Mouse (Mus musculus) MEL (cell line): ENCODE results near the gene Sorl1. TPM values are rescaled to one million over a fixed set of nuclear protein-coding genes. Genes with fewer than 3 reads are reported as not detected.

ENCODE experiments used
- DNase-seq: peaks from one replicate; pipeline ENCODE4 v3.0.0; 2011; ENCODE audit warnings: low read depth, low spot score
- H3K27ac ChIP-seq: 2 replicates; pipeline ENCODE4 v1.5.1; 2012; ENCODE audit warnings: low read depth, mild to moderate bottlenecking, control low read depth, low read length, moderate library complexity; ENCODE audit not compliant: control insufficient read depth
- H3K27me3 ChIP-seq, 2 experiments: fragments of 150-350 bp in 1 of 2; sonication (generic) in 1 of 2; 2 replicates each; pipeline ENCODE4 v1.6.1; 2012; ENCODE audit warnings: low read length in 2 of 2, mild to moderate bottlenecking in 2 of 2, improper control_type of control experiment in 1 of 2, moderate library complexity in 1 of 2; ENCODE audit not compliant: insufficient read depth in 2 of 2, control insufficient read depth in 1 of 2
- H3K36me3 ChIP-seq, 2 experiments: 2 replicates each; pipeline ENCODE4 v1.6.1; 2012 to 2014; ENCODE audit warnings: low read length in 2 of 2, improper control_type of control experiment in 1 of 2, inconsistent platforms in 1 of 2, mild to moderate bottlenecking in 1 of 2; ENCODE audit not compliant: insufficient read depth in 2 of 2, control insufficient read depth in 1 of 2
- H3K4me1 ChIP-seq, 2 experiments: fragments of 150-350 bp in 1 of 2; sonication (generic) in 1 of 2; 2 replicates each; pipeline ENCODE4 v1.6.1; 2012; ENCODE audit warnings: low read length in 2 of 2, improper control_type of control experiment in 1 of 2, mild to moderate bottlenecking in 1 of 2; ENCODE audit not compliant: insufficient read depth in 2 of 2, control insufficient read depth in 1 of 2
- H3K4me3 ChIP-seq, 2 experiments: fragments of 150-350 bp in 1 of 2; sonication (generic) in 1 of 2; 2 replicates each; pipeline ENCODE4 v1.5.1; 2012; ENCODE audit warnings: low read depth in 2 of 2, low read length in 2 of 2, mild to moderate bottlenecking in 2 of 2, moderate library complexity in 2 of 2, control low read depth in 1 of 2, improper control_type of control experiment in 1 of 2; ENCODE audit not compliant: control insufficient read depth in 1 of 2, insufficient read depth in 1 of 2
- H3K79me2 ChIP-seq: 2 replicates; pipeline ENCODE4 v1.6.1; 2012; ENCODE audit warnings: mild to moderate bottlenecking, low read length, moderate library complexity; ENCODE audit not compliant: control insufficient read depth, poor library complexity, insufficient read depth
- H3K9ac ChIP-seq: 2 replicates; pipeline ENCODE4 v1.6.1; 2012; ENCODE audit warnings: low read depth, mild to moderate bottlenecking, control low read depth, low read length, moderate library complexity; ENCODE audit not compliant: control insufficient read depth, poor library complexity, severe bottlenecking
- H3K9me3 ChIP-seq: fragments of 150-350 bp; sonication (generic); replicated peaks from 2 replicates; pipeline ENCODE4 v1.6.1; 2012; ENCODE audit warnings: mild to moderate bottlenecking, low read length, improper control_type of control experiment, moderate library complexity; ENCODE audit not compliant: insufficient read depth
- BHLHE40 ChIP-seq: IDR thresholded peaks from 2 replicates; pipeline ENCODE4 v1.6.1; 2012; ENCODE audit warnings: low read depth, mild to moderate bottlenecking, inconsistent platforms, low read length, improper control_type of control experiment, borderline replicate concordance
- CHD2 ChIP-seq: IDR thresholded peaks from 2 replicates; pipeline ENCODE4 v1.6.1; 2011; ENCODE audit warnings: low read length, improper control_type of control experiment
- CTCF ChIP-seq, 3 experiments: IDR thresholded peaks in 2 of 3; conservative IDR thresholded peaks in 1 of 3; 2 replicates each; pipeline ENCODE4 v1.5.1; 2011 to 2012; ENCODE audit warnings: low read length in 3 of 3, low read depth in 2 of 3, mild to moderate bottlenecking in 2 of 3, improper control_type of control experiment in 1 of 3, inconsistent platforms in 1 of 3, mixed read lengths in 1 of 3, moderate library complexity in 1 of 3; ENCODE audit not compliant: control insufficient read depth in 1 of 3, insufficient read depth in 1 of 3, poor library complexity in 1 of 3, severe bottlenecking in 1 of 3
- JUND ChIP-seq: IDR thresholded peaks from 2 replicates; pipeline ENCODE4 v1.6.1; 2011; ENCODE audit warnings: low read depth, mild to moderate bottlenecking, improper control_type of control experiment, low read length
- KAT2A ChIP-seq: conservative IDR thresholded peaks from 2 replicates; pipeline ENCODE4 v1.6.1; 2012; ENCODE audit warnings: low read depth, low read length, improper control_type of control experiment, inconsistent platforms
- MAX ChIP-seq: IDR thresholded peaks from 2 replicates; pipeline ENCODE4 v1.6.1; 2011; ENCODE audit warnings: low read length, improper control_type of control experiment
- MAZ ChIP-seq: IDR thresholded peaks from 2 replicates; pipeline ENCODE4 v1.6.1; 2012; ENCODE audit warnings: low read depth, mild to moderate bottlenecking, inconsistent platforms, low read length, improper control_type of control experiment
- MEF2A ChIP-seq: IDR thresholded peaks from 2 replicates; pipeline ENCODE4 v1.6.1; 2014; ENCODE audit warnings: low read depth, mild to moderate bottlenecking, inconsistent platforms, low read length, improper control_type of control experiment; ENCODE audit not compliant: poor library complexity, insufficient replicate concordance, severe bottlenecking; ENCODE audit errors: extremely low read depth
- MYC ChIP-seq: IDR thresholded peaks from 2 replicates; pipeline ENCODE4 v1.6.1; 2011; ENCODE audit warnings: low read depth, mild to moderate bottlenecking, low read length, improper control_type of control experiment, moderate library complexity
- NRF1 ChIP-seq: IDR thresholded peaks from 2 replicates; pipeline ENCODE4 v1.6.1; 2014; ENCODE audit warnings: low read depth, mild to moderate bottlenecking, inconsistent platforms, low read length, improper control_type of control experiment, moderate library complexity; ENCODE audit not compliant: poor library complexity, insufficient read depth, severe bottlenecking
- RAD21 ChIP-seq: IDR thresholded peaks from 2 replicates; pipeline ENCODE4 v1.6.1; 2011; ENCODE audit warnings: mild to moderate bottlenecking, low read depth, low read length, improper control_type of control experiment
- TBP ChIP-seq: IDR thresholded peaks from 2 replicates; pipeline ENCODE4 v1.8.0; 2011; ENCODE audit warnings: low read depth, low read length, improper control_type of control experiment
- TCF12 ChIP-seq: IDR thresholded peaks from 2 replicates; pipeline ENCODE4 v1.6.1; 2014; ENCODE audit warnings: low read depth, mild to moderate bottlenecking, inconsistent platforms, low read length, improper control_type of control experiment, moderate library complexity
- USF2 ChIP-seq, 2 experiments: IDR thresholded peaks; 2 replicates each; pipeline ENCODE4 v1.6.1; 2011 to 2012; ENCODE audit warnings: improper control_type of control experiment in 2 of 2, low read length in 2 of 2, borderline replicate concordance in 1 of 2, inconsistent platforms in 1 of 2, low read depth in 1 of 2, mild to moderate bottlenecking in 1 of 2; ENCODE audit not compliant: insufficient read depth in 1 of 2
- ZKSCAN1 ChIP-seq: IDR thresholded peaks from 2 replicates; pipeline ENCODE4 v1.6.1; 2012; ENCODE audit warnings: low read depth, mild to moderate bottlenecking, inconsistent platforms, low read length, improper control_type of control experiment, moderate library complexity
- ZMIZ1 ChIP-seq: IDR thresholded peaks from 2 replicates; pipeline ENCODE4 v1.6.1; 2012; ENCODE audit warnings: low read depth, mild to moderate bottlenecking, inconsistent platforms, low read length, improper control_type of control experiment, moderate library complexity
- ZNF384 ChIP-seq: IDR thresholded peaks from 2 replicates; pipeline ENCODE4 v1.6.1; 2012; ENCODE audit warnings: low read depth, mild to moderate bottlenecking, inconsistent platforms, low read length, improper control_type of control experiment
- polyA plus RNA-seq, 2 experiments: library from polyadenylated mRNA; stranded (reverse) in 1 of 2; unstranded in 1 of 2; fragments of >175 nt in 1 of 2; fragments of >200 nt in 1 of 2; gene quantifications; 2 replicates each; pipeline versions ENCODE4 v1.2.1 to v1.2.4; 2012; ENCODE audit warnings: low replicate concordance in 2 of 2, low read depth in 1 of 2; ENCODE audit not compliant: insufficient read length in 2 of 2, insufficient read depth in 1 of 2, missing spikeins in 1 of 2
- total RNA-seq: library from RNA; depleted of rRNA; stranded (reverse); fragments of 300-350 nt; gene quantifications from 2 replicates; pipeline ENCODE4 v1.2.3, GENCODE M21; 2012

Sorl1 gene
- total and polyA plus RNA-seq, 3 experiments, result not detected

DNA sequence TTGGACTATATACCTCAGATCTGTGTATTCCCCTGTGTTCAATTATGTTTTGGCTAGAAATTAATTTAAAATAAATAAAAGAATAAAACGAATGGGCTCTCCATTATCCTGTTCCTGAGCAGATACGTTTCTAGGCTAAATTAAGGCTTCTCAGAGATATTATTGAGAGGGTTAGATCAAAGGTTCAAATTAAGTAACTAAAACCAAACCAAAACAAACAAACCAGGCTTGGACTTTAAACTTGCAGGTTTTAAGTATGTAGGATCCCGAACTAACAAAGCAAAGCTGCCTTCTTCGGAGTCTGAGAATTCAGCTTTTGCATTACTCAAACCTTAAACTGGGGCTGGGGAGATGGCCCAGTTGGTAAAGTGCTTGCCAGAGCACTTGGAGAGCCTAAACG, 13.5 kb upstream of the Sorl1 start:
- Histone ChIP-seq H3K36me3 (no peaks in the 10 kb centered on the region), H3K27ac (no peak overlapping the region), H3K4me3 (no peak overlapping the region), H3K4me1 (no peaks in the 10 kb centered on the region), H3K27me3 (no peaks in the 10 kb centered on the region), H3K9me3 (no peaks in the 10 kb centered on the region), H3K79me2 (no peaks in the 10 kb centered on the region), H3K9ac (no peak overlapping the region)
- DNase-seq, result no peak
- TF ChIP-seq USF2 (IDR thresholded peaks at IDR 0.05; ENCODE audit: borderline replicate concordance in 1 of 2, insufficient read depth in 1 of 2, low read depth in 1 of 2, low read length in 2 of 2), result no peak
- TF ChIP-seq ZMIZ1, result no peak
- TF ChIP-seq TBP, result no peak
- TF ChIP-seq ZNF384, result no peak
- no peak for TF ChIP-seq MYC
- TF ChIP-seq CHD2, result no peak
- no peak for TF ChIP-seq MAZ
- TF ChIP-seq RAD21, result no peak
- TF ChIP-seq CTCF (IDR thresholded peaks at IDR 0.05 in 2 of 3, conservative IDR thresholded peaks at IDR 0.05 in 1 of 3; ENCODE audit: control insufficient read depth in 1 of 3, insufficient read depth in 1 of 3, low read depth in 2 of 3, low read length in 3 of 3, poor library complexity in 1 of 3, severe bottlenecking in 1 of 3), result no peak
- no peak for TF ChIP-seq MEF2A
- TF ChIP-seq KAT2A, result no peak
- TF ChIP-seq TCF12, result no peak

DNA sequence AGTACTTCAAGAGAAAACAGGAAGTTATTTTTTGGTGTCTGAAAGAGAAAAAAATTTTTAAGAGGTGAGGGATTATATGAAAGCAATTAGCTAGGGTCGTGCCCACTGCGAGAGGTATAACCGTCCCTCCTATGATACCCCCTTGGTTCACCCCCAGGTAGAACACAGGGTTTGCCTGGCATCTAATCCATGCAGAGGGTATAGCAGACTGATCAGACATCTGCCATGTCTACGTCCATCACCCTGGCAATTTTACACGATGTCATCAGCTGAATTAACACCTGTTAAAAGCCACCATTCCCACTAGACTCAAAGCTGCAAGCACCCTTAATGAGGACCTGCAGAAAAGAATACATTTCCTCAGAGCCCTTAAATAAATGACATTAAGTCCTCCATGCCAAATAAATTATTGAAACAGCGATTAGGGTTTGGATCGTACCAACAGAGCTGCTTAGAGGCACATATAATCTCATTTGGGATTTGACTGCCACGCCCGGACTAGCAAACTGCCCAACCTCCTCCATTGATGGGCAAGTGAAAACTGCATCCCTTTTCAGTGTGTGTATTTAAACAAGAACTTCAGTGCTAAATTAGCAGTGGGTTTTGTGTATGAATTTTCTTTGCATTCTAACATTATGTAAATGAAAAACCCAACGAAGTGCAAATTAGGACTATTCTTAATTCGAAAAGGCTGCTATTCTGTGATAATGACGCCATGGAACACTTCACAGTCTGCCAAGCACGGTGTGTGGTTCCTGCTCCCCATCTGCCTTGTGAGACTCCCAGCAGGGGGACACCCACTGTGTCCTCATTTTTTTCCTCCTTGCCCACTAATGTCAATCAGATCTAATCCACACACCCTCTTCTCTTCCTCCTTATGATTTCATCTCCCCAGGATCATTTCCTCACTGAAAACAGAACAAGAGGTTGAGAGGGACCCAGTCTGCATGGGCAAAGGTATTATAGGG, 7.0 kb upstream of the Sorl1 start:
- no peak for DNase-seq
- Histone ChIP-seq H3K9ac (no peak overlapping the region), H3K4me3 (no peak overlapping the region), H3K27ac (no peak overlapping the region), H3K4me1 (no peaks in the 10 kb centered on the region), H3K79me2 (no peaks in the 10 kb centered on the region), H3K36me3 (no peaks in the 10 kb centered on the region), H3K9me3 (no peaks in the 10 kb centered on the region), H3K27me3 (no peaks in the 10 kb centered on the region)
- TF ChIP-seq ZKSCAN1 (no peak), MAX (no peak), JUND (no peak), NRF1 (no peak), BHLHE40 (no peak)
